Mouse (Mus musculus) liver, adult 2 months (tissue): ENCODE data around the gene Hmgcll1. TPM values are rescaled to one million over a fixed set of nuclear protein-coding genes. Genes with fewer than 3 reads are reported as not detected.

Experiments
- DNase-seq: peaks from one replicate; pipeline ENCODE4 v3.0.0-alpha.2; 2011; ENCODE audit warnings: low read depth, low spot score; ENCODE audit errors: extremely low read depth
- H3K27ac ChIP-seq: fragments of 200-500 bp; replicated peaks from 2 replicates; pipeline ENCODE4 v1.5.1; 2012; ENCODE audit warnings: low read depth, mild to moderate bottlenecking, control low read depth, inconsistent platforms, low read length; ENCODE audit not compliant: insufficient read depth
- H3K27me3 ChIP-seq: fragments of 200-500 bp; 2 replicates; pipeline ENCODE4 v1.6.1; 2012; ENCODE audit warnings: mild to moderate bottlenecking, moderate library complexity, low read length, inconsistent platforms; ENCODE audit not compliant: control insufficient read depth, insufficient read depth
- H3K36me3 ChIP-seq: fragments of 200-500 bp; 2 replicates; pipeline ENCODE4 v1.6.1; 2012; ENCODE audit warnings: low read length, inconsistent platforms; ENCODE audit not compliant: control insufficient read depth, insufficient read depth
- H3K4me1 ChIP-seq: fragments of 200-500 bp; 2 replicates; pipeline ENCODE4 v1.6.1; 2011; ENCODE audit warnings: low read length; ENCODE audit not compliant: control insufficient read depth, insufficient read depth
- H3K4me3 ChIP-seq: fragments of 200-500 bp; 2 replicates; pipeline ENCODE4 v1.5.1; 2011; ENCODE audit warnings: low read depth, mild to moderate bottlenecking, control low read depth, low read length, moderate library complexity; ENCODE audit not compliant: insufficient read depth
- H3K79me2 ChIP-seq: fragments of 200-500 bp; 2 replicates; pipeline ENCODE4 v1.6.1; 2012; ENCODE audit warnings: inconsistent platforms, mild to moderate bottlenecking, low read length, moderate library complexity; ENCODE audit not compliant: control insufficient read depth, insufficient read depth
- H3K9ac ChIP-seq: fragments of 200-500 bp; 2 replicates; pipeline ENCODE4 v1.6.1; 2012; ENCODE audit warnings: low read depth, mild to moderate bottlenecking, control low read depth, inconsistent platforms, low read length
- CTCF ChIP-seq: fragments of 200-500 bp; IDR thresholded peaks from 2 replicates; pipeline ENCODE4 v1.5.1; 2011; ENCODE audit warnings: low read depth, low read length, control low read depth
- POLR2A ChIP-seq: fragments of 200-500 bp; IDR thresholded peaks from 2 replicates; pipeline ENCODE4 v1.6.1; 2011; ENCODE audit warnings: low read length, control low read depth; ENCODE audit not compliant: insufficient read depth; ENCODE audit errors: extremely low read depth
- WGBS: fragments of 180-500 bp; shearing (Covaris S2); methylation state at CpG from one replicate; pipeline ENCODE4 v1.1.7; 2018; 5-methylcytosine and 5-hydroxymethylcytosine counted together
- polyA plus RNA-seq: library from polyadenylated mRNA; depleted of rRNA; stranded (reverse); fragments of >200 nt; gene quantifications from 2 replicates; pipeline ENCODE4 v1.2.3, GENCODE M21; 2012
- total RNA-seq: library from RNA; depleted of rRNA; stranded (reverse); fragments of >200 nt; gene quantifications from 2 replicates; pipeline ENCODE4 v1.2.3, GENCODE M21; 2014

Hmgcll1 gene
- total and polyA plus RNA-seq, 2 experiments: 0.02 to 0.09 TPM

- Histone ChIP-seq H3K27me3 (no peaks in the 10 kb centered on the region), H3K4me1 (no peaks in the 10 kb centered on the region), H3K79me2 (no peaks in the 10 kb centered on the region), H3K27ac (no peak overlapping the region), H3K4me3 (no peak overlapping the region), H3K9ac (no peak overlapping the region), H3K36me3 (no peaks in the 10 kb centered on the region)
- WGBS: 90% methylated on average over 7 of the region's 7 CpGs
- no peak for TF ChIP-seq POLR2A
- no peak for TF ChIP-seq CTCF
- DNase-seq: no peak
These were observed 20.4 kb downstream of the Hmgcll1 start for GRCm38 (mm10) chr9:76035058-76035457.

- H3K79me2 ChIP-seq: no peaks in the 10 kb centered on the region
- no peak for DNase-seq
- no peaks in the 10 kb centered on the region for H3K27me3 ChIP-seq
- TF ChIP-seq CTCF (no peak), POLR2A (no peak)
- no peaks in the 10 kb centered on the region for H3K4me1 ChIP-seq
- no peaks in the 10 kb centered on the region for H3K36me3 ChIP-seq
- no peak overlapping the region for H3K4me3 ChIP-seq
- 84% methylated on average over 9 of the region's 9 CpGs for WGBS
- H3K27ac ChIP-seq: no peak overlapping the region
- no peak overlapping the region for H3K9ac ChIP-seq
These were observed 23.9 kb downstream of the Hmgcll1 start for GRCm38 (mm10) chr9:76038327-76039103.

GRCm38 (mm10) chr9:76039711-76040110 lies 25.1 kb downstream of the Hmgcll1 start:
- no peak for TF ChIP-seq CTCF
- no peak for TF ChIP-seq POLR2A
- Histone ChIP-seq H3K27ac (no peak overlapping the region), H3K4me1 (no peaks in the 10 kb centered on the region), H3K4me3 (no peak overlapping the region), H3K9ac (no peak overlapping the region), H3K27me3 (no peaks in the 10 kb centered on the region), H3K36me3 (no peaks in the 10 kb centered on the region), H3K79me2 (no peaks in the 10 kb centered on the region)
- DNase-seq: no peak
- WGBS: 94% methylated on average over 5 of the region's 5 CpGs

- no peak overlapping the region for H3K9ac ChIP-seq
- no peak overlapping the region for H3K4me3 ChIP-seq
- DNase-seq: no peak
- no peak overlapping the region for H3K27ac ChIP-seq
- H3K36me3 ChIP-seq: no peaks in the 10 kb centered on the region
- H3K79me2 ChIP-seq: no peaks in the 10 kb centered on the region
- H3K27me3 ChIP-seq: no peaks in the 10 kb centered on the region
- H3K4me1 ChIP-seq: no peaks in the 10 kb centered on the region
- WGBS: 86% methylated on average over 5 of the region's 5 CpGs
- TF ChIP-seq CTCF (no peak), POLR2A (no peak)
These were observed 28.7 kb downstream of the Hmgcll1 start for GRCm38 (mm10) chr9:76043341-76043740.

GRCm38 (mm10) chr9:76060935-76061334 lies 46.3 kb downstream of the Hmgcll1 start:
- Histone ChIP-seq H3K27ac (no peak overlapping the region), H3K79me2 (no peaks in the 10 kb centered on the region), H3K27me3 (no peaks in the 10 kb centered on the region), H3K36me3 (no peaks in the 10 kb centered on the region), H3K4me1 (no peaks in the 10 kb centered on the region), H3K4me3 (no peak overlapping the region), H3K9ac (no peak overlapping the region)
- 88% methylated on average over 3 of the region's 3 CpGs for WGBS
- DNase-seq: no peak
- TF ChIP-seq POLR2A (no peak), CTCF (no peak)

GRCm38 (mm10) chr9:76061492-76061891 lies 46.8 kb downstream of the Hmgcll1 start:
- TF ChIP-seq POLR2A (no peak), CTCF (no peak)
- 87% methylated on average over 4 of the region's 4 CpGs for WGBS
- Histone ChIP-seq H3K79me2 (no peaks in the 10 kb centered on the region), H3K27me3 (no peaks in the 10 kb centered on the region), H3K9ac (no peak overlapping the region), H3K4me3 (no peak overlapping the region), H3K27ac (no peak overlapping the region), H3K4me1 (no peaks in the 10 kb centered on the region), H3K36me3 (no peaks in the 10 kb centered on the region)
- DNase-seq: no peak
